Mouse (Mus musculus) C2C12 (cell line): ENCODE data around the gene Cnnm2.

Source experiments
- CTCF ChIP-seq: IDR thresholded peaks from one replicate; pipeline ENCODE4 v1.5.1; 2011; ENCODE audit not compliant: control insufficient read depth, insufficient read depth, insufficient read length
- MAX ChIP-seq: IDR thresholded peaks from one replicate; pipeline ENCODE4 v1.6.1; 2011; ENCODE audit warnings: mild to moderate bottlenecking, control low read depth
- USF1 ChIP-seq: IDR thresholded peaks from one replicate; pipeline ENCODE4 v1.6.1; 2011; ENCODE audit warnings: low read depth, mild to moderate bottlenecking, control low read depth, moderate library complexity

GRCm38 (mm10) chr19:46735241-46735640 is 26.2 kb upstream of the Cnnm2 start:
- no peak for TF ChIP-seq CTCF
- TF ChIP-seq MAX, result no peak
- TF ChIP-seq USF1, result no peak
